Mouse (Mus musculus): Measurements from ENCODE around the gene Naglu. TPM values are rescaled to one million over a fixed set of nuclear protein-coding genes. Genes with fewer than 3 reads are reported as not detected.

The Naglu gene
- 11.7 and 12.4 TPM in 2 replicates for polyA plus RNA-seq (2015; fragmentation: Nextera tagmentation; extraction: Ambion mirVana)

GRCm38 (mm10) chr11:101069391-101070188 is at the start of gene Naglu:
Naglu (plus strand) TSS chr11:101070012.
- Histone ChIP-seq H3K27me3 (replicated peaks) (no peaks in the 10 kb centered on the region), H3K4me2 (peak within 1 kb of the TSS; percentile 97), H3K9ac (replicated peaks) (peak within 1 kb of the TSS; percentile 91), H3K27ac (replicated peaks) (peak within 1 kb of the TSS; percentile 78), H3K36me3 (no peaks in the 10 kb centered on the region; the same call in 1 of the 2 replicates), H3K4me1 (peaks cover 27% of the 10 kb centered on the region), H3K9me3 (replicated peaks) (no peaks in the 10 kb centered on the region), H3K4me3 (replicated peaks) (peak within 1 kb of the TSS; percentile 65)
- peak; percentile 92 for ATAC-seq (ENCODE audit: low FRiP score)
- 4% methylated on average over 35 of the region's 35 CpGs for WGBS

- Histone ChIP-seq H3K27ac (replicated peaks) (no peak overlapping the region), H3K36me3 (peaks cover 85% of the 10 kb centered on the region), H3K4me1 (no peaks in the 10 kb centered on the region), H3K9me3 (replicated peaks) (no peaks in the 10 kb centered on the region), H3K4me3 (replicated peaks) (no peak overlapping the region), H3K9ac (replicated peaks) (no peak overlapping the region), H3K27me3 (replicated peaks) (no peaks in the 10 kb centered on the region), H3K4me2 (no peak overlapping the region)
- WGBS = 76% methylated on average over 12 of the region's 12 CpGs
- no peak for ATAC-seq (ENCODE audit: low FRiP score)
Measured at GRCm38 (mm10) chr11:101023371-101023770, 46.4 kb upstream of the Naglu start.

- WGBS = 90% methylated on average over 4 of the region's 4 CpGs
- Histone ChIP-seq H3K27me3 (replicated peaks) (no peaks in the 10 kb centered on the region), H3K4me2 (no peak overlapping the region), H3K27ac (replicated peaks) (no peak overlapping the region), H3K4me1 (no peaks in the 10 kb centered on the region), H3K4me3 (replicated peaks) (no peak overlapping the region), H3K9ac (replicated peaks) (no peak overlapping the region), H3K9me3 (replicated peaks) (no peaks in the 10 kb centered on the region), H3K36me3 (peaks cover 86% of the 10 kb centered on the region)
- no peak for ATAC-seq (ENCODE audit: low FRiP score)
Measured at GRCm38 (mm10) chr11:101024001-101024400, 45.8 kb upstream of the Naglu start.

- no peaks in the 10 kb centered on the region for H3K27me3 ChIP-seq (replicated peaks)
- H3K4me3 ChIP-seq (replicated peaks) = no peak overlapping the region
- WGBS = 92% methylated on average over 11 of the region's 11 CpGs
- no peak overlapping the region for H3K4me2 ChIP-seq
- no peak overlapping the region for H3K9ac ChIP-seq (replicated peaks)
- H3K4me1 ChIP-seq = no peaks in the 10 kb centered on the region
- H3K27ac ChIP-seq (replicated peaks) = no peak overlapping the region
- ATAC-seq (ENCODE audit: low FRiP score) = no peak
- no peaks in the 10 kb centered on the region for H3K9me3 ChIP-seq (replicated peaks)
- peaks cover 80% of the 10 kb centered on the region for H3K36me3 ChIP-seq
Measured at GRCm38 (mm10) chr11:101027121-101027520, 42.7 kb upstream of the Naglu start.

GRCm38 (mm10) chr11:101029320-101029719 is 40.5 kb upstream of the Naglu start:
- no peak overlapping the region for H3K27ac ChIP-seq (replicated peaks)
- no peaks in the 10 kb centered on the region for H3K4me1 ChIP-seq
- 88% methylated on average over 8 of the region's 8 CpGs for WGBS

GRCm38 (mm10) chr11:101030136-101030807 is 39.5 kb upstream of the Naglu start:
- Histone ChIP-seq H3K36me3 (peaks cover 86% of the 10 kb centered on the region), H3K27ac (replicated peaks) (no peak overlapping the region), H3K4me1 (no peaks in the 10 kb centered on the region), H3K9me3 (replicated peaks) (no peaks in the 10 kb centered on the region), H3K4me2 (no peak overlapping the region), H3K4me3 (replicated peaks) (no peak overlapping the region), H3K27me3 (replicated peaks) (no peaks in the 10 kb centered on the region), H3K9ac (replicated peaks) (no peak overlapping the region)
- 89% methylated on average over 10 of the region's 10 CpGs for WGBS
- ATAC-seq (ENCODE audit: low FRiP score) = no peak

More at GRCm38 (mm10) chr11:101029320-101029719, 40.5 kb upstream of the Naglu start:
- ATAC-seq (ENCODE audit: low FRiP score) = no peak
- Histone ChIP-seq H3K9me3 (replicated peaks) (no peaks in the 10 kb centered on the region), H3K9ac (replicated peaks) (no peak overlapping the region), H3K36me3 (peaks cover 83% of the 10 kb centered on the region), H3K27me3 (replicated peaks) (no peaks in the 10 kb centered on the region), H3K4me3 (replicated peaks) (no peak overlapping the region), H3K4me2 (no peak overlapping the region)

GRCm38 (mm10) chr11:101030808-101031156 is 39.0 kb upstream of the Naglu start:
- Histone ChIP-seq H3K27me3 (replicated peaks) (no peaks in the 10 kb centered on the region), H3K4me1 (no peaks in the 10 kb centered on the region), H3K4me2 (no peak overlapping the region), H3K27ac (replicated peaks) (no peak overlapping the region), H3K9ac (replicated peaks) (no peak overlapping the region), H3K9me3 (replicated peaks) (no peaks in the 10 kb centered on the region), H3K4me3 (replicated peaks) (no peak overlapping the region), H3K36me3 (peaks cover 86% of the 10 kb centered on the region)
- ATAC-seq (ENCODE audit: low FRiP score) = no peak
- WGBS = 96% methylated on average over 4 of the region's 4 CpGs

- no peak for ATAC-seq (ENCODE audit: low FRiP score)
- 96% methylated on average over 1 of the region's 1 CpGs for WGBS
Measured at GRCm38 (mm10) chr11:101031470-101031869, 38.3 kb upstream of the Naglu start.

GRCm38 (mm10) chr11:101033856-101034500 is 35.8 kb upstream of the Naglu start:
- Histone ChIP-seq H3K4me3 (replicated peaks) (no peak overlapping the region), H3K9me3 (replicated peaks) (no peaks in the 10 kb centered on the region), H3K4me2 (no peak overlapping the region), H3K36me3 (peaks cover 86% of the 10 kb centered on the region), H3K4me1 (no peaks in the 10 kb centered on the region), H3K27ac (replicated peaks) (no peak overlapping the region), H3K27me3 (replicated peaks) (no peaks in the 10 kb centered on the region), H3K9ac (replicated peaks) (no peak overlapping the region)
- 95% methylated on average over 17 of the region's 17 CpGs for WGBS
- no peak for ATAC-seq (ENCODE audit: low FRiP score)

More at GRCm38 (mm10) chr11:101031470-101031869, 38.3 kb upstream of the Naglu start:
- Histone ChIP-seq H3K4me2 (no peak overlapping the region), H3K4me3 (replicated peaks) (no peak overlapping the region), H3K9me3 (replicated peaks) (no peaks in the 10 kb centered on the region), H3K4me1 (no peaks in the 10 kb centered on the region), H3K27ac (replicated peaks) (no peak overlapping the region), H3K9ac (replicated peaks) (no peak overlapping the region), H3K27me3 (replicated peaks) (no peaks in the 10 kb centered on the region), H3K36me3 (peaks cover 86% of the 10 kb centered on the region)

GRCm38 (mm10) chr11:101034614-101035327 is 35.0 kb upstream of the Naglu start:
- WGBS = 92% methylated on average over 8 of the region's 8 CpGs
- Histone ChIP-seq H3K36me3 (peaks cover 90% of the 10 kb centered on the region), H3K4me1 (no peaks in the 10 kb centered on the region), H3K4me2 (no peak overlapping the region), H3K9ac (replicated peaks) (no peak overlapping the region), H3K9me3 (replicated peaks) (no peaks in the 10 kb centered on the region), H3K27me3 (replicated peaks) (no peaks in the 10 kb centered on the region), H3K27ac (replicated peaks) (no peak overlapping the region), H3K4me3 (replicated peaks) (no peak overlapping the region)
- no peak for ATAC-seq (ENCODE audit: low FRiP score)

GRCm38 (mm10) chr11:101035328-101035695 is 34.5 kb upstream of the Naglu start:
- ATAC-seq (ENCODE audit: low FRiP score) = no peak
- H3K9me3 ChIP-seq (replicated peaks) = no peaks in the 10 kb centered on the region
- H3K27ac ChIP-seq (replicated peaks) = no peak overlapping the region
- no peak overlapping the region for H3K9ac ChIP-seq (replicated peaks)
- WGBS = 85% methylated on average over 4 of the region's 4 CpGs
- no peaks in the 10 kb centered on the region for H3K27me3 ChIP-seq (replicated peaks)
- no peak overlapping the region for H3K4me2 ChIP-seq
- peaks cover 90% of the 10 kb centered on the region for H3K36me3 ChIP-seq
- H3K4me1 ChIP-seq = no peaks in the 10 kb centered on the region
- H3K4me3 ChIP-seq (replicated peaks) = no peak overlapping the region
